Mouse (Mus musculus) intestine, embryonic 14.5 days (tissue): ENCODE measurements at regions not wholly inside any gene's neighbourhood (a gene's known extent, or its start where the extent isn't known, plus 50 kb on each side); places are given as distances from the start of the nearest gene placed in this dataset.

Source experiments
- ATAC-seq: fragments of 200-750 bp; cut with Nextera tagmentation; replicated peaks from 2 replicates; pipeline ENCODE4 v1.8.0; 2017; ENCODE audit warnings: low read depth, moderate number of reproducible peaks, moderate TSS enrichment, moderate library complexity; ENCODE audit not compliant: low FRiP score, low TSS enrichment
- DNase-seq: peaks from one replicate; pipeline ENCODE4 v3.0.0-alpha.2; 2018; ENCODE audit warnings: low spot score
- H3K27ac ChIP-seq: fragments of 300-500 bp; sonication (generic); 2 replicates; pipeline ENCODE4 v1.5.1; 2014; ENCODE audit warnings: low read depth, mild to moderate bottlenecking, control low read depth
- H3K27me3 ChIP-seq: fragments of 300-500 bp; sonication (generic); replicated peaks from 2 replicates; pipeline ENCODE4 v1.6.1; 2014; ENCODE audit warnings: low read length, control low read depth; ENCODE audit not compliant: control insufficient read depth, insufficient read depth
- H3K36me3 ChIP-seq: fragments of 300-500 bp; sonication (generic); 2 replicates; pipeline ENCODE4 v1.6.1; 2014; ENCODE audit warnings: low read length, control low read depth; ENCODE audit not compliant: control insufficient read depth, insufficient read depth
- H3K4me1 ChIP-seq: fragments of 300-500 bp; sonication (generic); replicated peaks from 2 replicates; pipeline ENCODE4 v1.6.1; 2014; ENCODE audit warnings: low read length, control low read depth, mixed read lengths; ENCODE audit not compliant: control insufficient read depth, insufficient read depth
- H3K4me2 ChIP-seq: fragments of 300-500 bp; sonication (generic); 2 replicates; pipeline ENCODE4 v1.6.1; 2014; ENCODE audit warnings: low read length
- H3K4me3 ChIP-seq: fragments of 300-500 bp; sonication (generic); 2 replicates; pipeline ENCODE4 v1.5.1; 2014; ENCODE audit warnings: low read depth, low read length, control low read depth, mixed read lengths
- H3K9ac ChIP-seq: fragments of 300-500 bp; sonication (generic); 2 replicates; pipeline ENCODE4 v1.6.1; 2014; ENCODE audit warnings: mild to moderate bottlenecking, low read length
- H3K9me3 ChIP-seq: fragments of 300-500 bp; sonication (generic); 2 replicates; pipeline ENCODE4 v1.6.1; 2016; ENCODE audit warnings: low read length, control low read depth; ENCODE audit not compliant: control insufficient read depth
- WGBS: fragments of 180-500 bp; shearing (Covaris S2); extraction: QIAGEN DNeasy Blood & Tissue Kit; methylation state at CpG from one replicate; pipeline ENCODE4 v1.1.7; 2014; 5-methylcytosine and 5-hydroxymethylcytosine counted together

DNA sequence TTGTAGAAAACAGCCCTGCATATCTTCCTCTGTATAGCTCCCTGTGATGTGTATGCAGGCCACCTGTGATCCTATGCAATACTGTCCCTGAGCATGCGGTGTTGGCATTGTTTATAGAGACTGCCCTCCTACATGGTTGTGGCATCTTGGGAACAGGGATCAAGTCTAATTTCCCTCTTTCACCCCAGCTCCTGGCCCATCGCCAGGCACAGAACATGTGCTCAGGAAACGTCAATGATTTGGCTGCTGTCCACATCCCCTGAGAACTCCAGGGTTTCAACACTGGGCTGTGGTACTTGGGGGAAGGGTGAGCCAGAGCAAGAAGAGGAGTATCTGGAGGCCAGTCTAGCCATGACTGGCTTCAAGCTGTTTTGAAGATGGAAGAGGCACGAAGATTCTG, 68.5 kb downstream of the Hoxc4 start:
- H3K36me3 ChIP-seq: no peaks in the 10 kb centered on the region
- no peaks in the 10 kb centered on the region for H3K9me3 ChIP-seq
- H3K4me3 ChIP-seq: no peak overlapping the region
- ATAC-seq: peak; percentile 57
- no peak overlapping the region for H3K4me2 ChIP-seq
- WGBS: 22% methylated on average over 4 of the region's 4 CpGs
- no peak overlapping the region for H3K9ac ChIP-seq
- no peak overlapping the region for H3K27ac ChIP-seq
- H3K27me3 ChIP-seq: peaks cover 43% of the 10 kb centered on the region
- DNase-seq: peak; percentile 78
- H3K4me1 ChIP-seq: peaks cover 26% of the 10 kb centered on the region

DNA sequence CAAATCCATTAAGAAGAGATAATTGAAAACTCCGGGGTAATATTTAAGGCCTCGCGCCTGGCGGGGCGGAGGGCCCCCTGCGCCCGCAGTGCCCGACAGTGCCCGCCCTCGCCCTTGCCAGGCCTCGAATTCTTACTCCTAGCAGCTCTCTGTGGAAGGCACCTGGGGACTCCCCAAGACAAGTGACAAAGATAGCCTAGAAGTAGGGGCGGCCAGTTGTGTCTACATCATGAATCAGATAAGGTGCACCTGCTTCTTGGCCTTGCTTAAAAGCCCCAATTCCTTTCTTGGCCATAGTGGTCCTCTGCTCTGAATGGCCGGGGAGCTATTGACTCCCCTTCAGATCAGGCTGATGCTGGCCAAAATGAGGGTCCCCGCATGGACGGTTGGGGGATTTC, 67.9 kb downstream of the Hoxc4 start:
- H3K9me3 ChIP-seq: no peaks in the 10 kb centered on the region
- ATAC-seq (no peak), DNase-seq (no peak)
- H3K27ac ChIP-seq: no peak overlapping the region
- H3K9ac ChIP-seq: no peak overlapping the region
- no peaks in the 10 kb centered on the region for H3K36me3 ChIP-seq
- peaks cover 26% of the 10 kb centered on the region for H3K4me1 ChIP-seq
- 25% methylated on average over 15 of the region's 15 CpGs for WGBS
- H3K4me3 ChIP-seq: no peak overlapping the region
- peak overlapping the region; percentile 61 for H3K4me2 ChIP-seq
- H3K27me3 ChIP-seq: peaks cover 48% of the 10 kb centered on the region
